Mouse (Mus musculus) thymus, adult 18-20 months (tissue): ENCODE results near the gene Mtor.

Source experiments
- DNase-seq, 2 experiments: peaks; one replicate each; pipeline ENCODE4 v3.0.0; 2022; ENCODE audit warnings: mixed read lengths in 2 of 2

Gene Mtor

DNA sequence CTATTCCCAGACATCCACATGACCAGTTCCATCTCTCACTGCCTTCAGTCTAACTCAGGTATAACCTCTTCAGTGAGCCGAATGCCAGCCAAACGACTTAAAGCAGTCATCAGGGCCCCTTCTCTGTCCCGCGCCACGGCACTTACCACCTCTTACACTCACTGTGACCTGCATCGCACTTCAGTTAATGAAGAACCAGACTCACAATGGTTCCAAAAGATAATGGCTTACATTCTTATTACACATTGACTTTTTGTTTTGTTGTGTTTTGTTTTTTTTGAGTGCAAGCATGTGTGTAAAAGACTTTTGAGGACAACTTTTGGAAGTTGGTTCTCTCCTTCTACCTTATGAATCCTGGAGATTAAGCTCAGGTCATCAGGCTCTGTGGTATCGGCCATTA lies 5.8 kb upstream of the Mtor start:
- DNase-seq: no peak

- DNase-seq: peak; percentile 53
These were observed 4.0 kb upstream of the Mtor start, which contains the start of gene Ubiad1 for GRCm38 (mm10) chr4:148444250-148444967. Gene Ubiad1, minus strand, starts transcription at chr4:148444771.

DNA sequence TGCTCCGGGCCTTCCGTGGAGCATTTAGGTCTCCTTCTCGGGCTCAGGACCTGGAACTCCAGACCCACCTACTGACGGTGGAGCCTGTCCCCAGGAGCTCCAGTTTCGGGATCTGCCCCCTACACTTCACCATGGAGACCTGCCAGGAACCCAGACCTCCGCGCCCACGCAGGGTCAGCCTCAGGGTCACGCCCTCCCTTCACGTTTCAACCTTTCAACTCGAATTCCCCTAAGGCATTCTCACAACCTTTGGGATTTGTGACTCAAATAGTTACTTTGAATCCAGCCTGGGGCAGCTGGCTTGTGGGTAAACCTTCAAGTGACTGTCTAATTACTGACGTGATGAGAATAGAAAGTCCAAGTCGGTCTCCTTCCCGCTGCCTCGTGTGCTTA lies 438 bp downstream of the Mtor start:
- peak in 1 of 2 experiments; percentile 41 for DNase-seq

GRCm38 (mm10) chr4:148453707-148454106 lies 5.3 kb downstream of the Mtor start:
- DNase-seq: no peak

- DNase-seq: no peak
These were observed 7.1 kb downstream of the Mtor start for GRCm38 (mm10) chr4:148455477-148456025.

GRCm38 (mm10) chr4:148460656-148461284 lies 12.4 kb downstream of the Mtor start:
- DNase-seq: no peak

GRCm38 (mm10) chr4:148461772-148462171 lies 13.4 kb downstream of the Mtor start:
- DNase-seq: no peak

- no peak for DNase-seq
These were observed 14.3 kb downstream of the Mtor start for GRCm38 (mm10) chr4:148462717-148463116.

DNA sequence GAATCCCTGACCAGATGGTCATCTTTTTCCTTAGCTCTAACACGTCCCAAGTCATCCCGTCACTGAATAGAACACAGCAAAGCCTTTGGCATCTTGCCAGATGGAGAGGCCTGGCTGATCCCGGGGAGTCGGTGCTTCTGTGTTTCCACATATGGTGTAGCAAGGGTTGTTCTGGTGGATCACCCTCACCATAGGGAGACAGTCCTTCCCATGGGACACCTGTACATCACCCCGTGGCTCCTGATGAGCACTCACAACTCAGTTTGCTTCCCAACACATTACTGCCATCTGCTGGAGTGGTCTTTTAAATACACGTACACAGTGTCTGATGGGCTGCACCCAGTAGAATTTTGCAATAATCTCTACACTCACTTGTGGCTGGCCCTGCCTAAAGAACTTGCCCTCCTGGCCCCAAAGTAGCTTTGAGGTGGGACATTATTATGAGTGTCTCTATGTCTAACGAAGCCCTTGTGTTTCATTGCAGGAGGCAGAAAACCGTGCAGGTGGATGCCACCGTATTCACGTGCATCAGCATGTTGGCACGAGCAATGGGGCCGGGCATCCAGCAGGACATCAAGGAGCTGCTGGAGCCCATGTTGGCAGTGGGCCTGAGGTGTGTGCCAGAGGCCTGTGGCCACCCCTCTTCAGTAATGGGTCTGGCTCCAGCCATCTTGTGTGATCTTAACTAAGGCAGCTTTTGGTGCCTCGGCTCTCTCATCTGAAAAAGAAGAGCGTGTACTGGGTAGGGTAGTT lies 15.0 kb downstream of the Mtor start:
- no peak for DNase-seq

GRCm38 (mm10) chr4:148464301-148464700 lies 15.9 kb downstream of the Mtor start:
- DNase-seq: no peak

- DNase-seq: peak in 1 of 2 experiments; percentile 9
These were observed 16.5 kb downstream of the Mtor start for GRCm38 (mm10) chr4:148464869-148465268.

DNA sequence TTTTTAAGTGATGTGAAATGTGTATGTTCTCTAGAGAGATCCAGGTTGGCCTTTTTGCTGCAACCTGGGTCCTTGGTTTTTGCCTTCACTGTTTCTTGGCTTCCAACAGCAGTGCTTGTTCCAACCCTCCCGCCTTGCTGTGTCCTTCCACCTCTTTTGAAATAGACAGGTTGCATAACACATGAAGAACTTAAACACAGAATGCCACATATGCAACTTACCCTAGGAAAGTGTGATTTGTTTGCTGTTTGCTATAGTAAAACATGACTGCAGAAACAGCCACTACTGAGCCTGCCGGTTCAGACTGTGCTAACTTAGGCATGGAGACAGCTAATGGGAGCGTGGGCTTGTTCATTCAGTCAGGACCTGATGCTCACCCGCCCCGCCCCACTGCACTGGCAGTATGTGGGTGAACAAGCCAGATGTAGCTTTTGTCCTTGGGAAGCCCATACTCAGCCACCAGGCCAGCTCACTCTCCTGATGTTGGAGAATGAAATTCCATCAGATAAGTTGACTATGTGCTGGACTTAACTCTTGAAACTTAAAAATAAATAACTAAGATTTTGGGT lies 18.2 kb downstream of the Mtor start:
- DNase-seq: no peak

DNA sequence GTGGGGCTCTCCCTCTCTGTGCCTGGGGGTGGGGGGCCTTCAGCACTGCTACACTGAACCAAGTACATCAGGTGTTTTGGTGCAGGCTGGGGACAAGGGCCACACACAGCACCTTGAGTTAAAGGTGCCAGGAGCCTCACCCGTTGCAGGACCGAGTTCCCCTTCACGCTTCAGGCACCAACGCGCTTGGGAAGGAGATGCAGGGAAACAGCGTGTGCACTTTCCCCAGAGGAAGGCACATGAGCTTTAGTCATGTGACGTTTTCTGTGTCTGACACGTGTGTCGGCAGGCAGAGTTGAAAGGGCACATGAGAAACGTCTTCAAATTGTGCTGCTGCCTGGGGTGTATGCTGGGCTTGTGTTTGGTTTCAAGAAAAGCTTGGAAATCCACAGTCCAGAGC lies 20.0 kb downstream of the Mtor start:
- no peak for DNase-seq

DNA sequence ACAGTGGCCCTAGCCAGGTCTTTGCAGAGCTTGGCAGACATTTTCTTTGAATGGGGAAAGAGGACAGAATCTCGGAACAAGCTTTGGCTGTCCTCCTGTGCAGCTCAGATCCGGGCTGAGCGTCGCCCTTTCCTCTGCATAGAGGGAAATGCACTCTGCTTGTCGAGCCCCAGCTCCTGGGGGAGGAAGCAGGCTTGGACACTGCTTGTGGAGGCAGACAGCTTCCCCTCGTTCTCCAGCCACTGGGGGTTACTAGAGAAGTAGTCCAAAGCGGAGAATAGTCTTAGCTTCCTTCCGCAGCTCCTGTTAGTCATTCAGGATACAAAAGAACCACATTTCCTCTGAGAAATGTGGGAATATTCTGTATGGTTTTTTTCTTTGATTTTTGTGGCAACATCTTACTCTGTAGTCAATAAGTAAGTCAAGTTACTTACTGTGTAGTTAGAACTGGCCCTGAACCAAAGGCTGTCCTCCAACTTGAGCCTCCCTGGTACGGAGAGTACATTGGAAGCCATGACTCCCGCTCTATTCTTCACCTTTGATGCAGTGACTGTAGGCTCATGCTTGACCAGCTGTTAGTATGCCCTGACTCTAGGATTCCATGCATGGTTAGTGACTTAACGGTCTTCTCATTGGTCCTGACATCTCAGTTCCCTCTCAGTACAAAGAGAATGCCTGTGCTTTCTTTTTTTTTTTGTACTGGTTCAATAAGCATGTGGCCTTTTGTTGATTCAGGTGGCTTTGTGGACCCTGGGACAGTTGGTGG lies 21.3 kb downstream of the Mtor start:
- DNase-seq: no peak

- no peak for DNase-seq
These were observed 23.0 kb downstream of the Mtor start for GRCm38 (mm10) chr4:148471363-148471806.

GRCm38 (mm10) chr4:148472436-148473174 lies 24.2 kb downstream of the Mtor start:
- DNase-seq: no peak

- DNase-seq: no peak
These were observed 25.1 kb downstream of the Mtor start for GRCm38 (mm10) chr4:148473496-148473895.

DNA sequence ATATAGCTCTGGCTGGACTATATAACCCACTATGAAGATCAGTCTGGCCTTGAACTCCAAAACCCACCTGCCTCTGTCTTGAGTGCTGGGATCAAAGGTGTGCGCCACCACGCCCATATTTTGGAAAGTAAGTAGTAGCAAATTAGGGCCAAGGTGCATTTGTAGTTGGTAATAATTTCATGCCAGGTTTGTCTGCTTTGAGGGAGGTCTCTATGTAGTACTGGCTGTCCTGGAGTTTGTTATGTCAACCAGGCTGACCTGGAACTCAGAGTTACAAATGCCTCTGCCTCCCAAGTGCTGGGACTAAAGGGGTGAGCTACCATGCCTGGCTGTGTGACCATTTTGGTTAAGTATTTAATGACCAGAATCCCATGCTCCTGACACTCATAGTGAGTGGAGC lies 31.8 kb downstream of the Mtor start:
- DNase-seq: no peak

DNA sequence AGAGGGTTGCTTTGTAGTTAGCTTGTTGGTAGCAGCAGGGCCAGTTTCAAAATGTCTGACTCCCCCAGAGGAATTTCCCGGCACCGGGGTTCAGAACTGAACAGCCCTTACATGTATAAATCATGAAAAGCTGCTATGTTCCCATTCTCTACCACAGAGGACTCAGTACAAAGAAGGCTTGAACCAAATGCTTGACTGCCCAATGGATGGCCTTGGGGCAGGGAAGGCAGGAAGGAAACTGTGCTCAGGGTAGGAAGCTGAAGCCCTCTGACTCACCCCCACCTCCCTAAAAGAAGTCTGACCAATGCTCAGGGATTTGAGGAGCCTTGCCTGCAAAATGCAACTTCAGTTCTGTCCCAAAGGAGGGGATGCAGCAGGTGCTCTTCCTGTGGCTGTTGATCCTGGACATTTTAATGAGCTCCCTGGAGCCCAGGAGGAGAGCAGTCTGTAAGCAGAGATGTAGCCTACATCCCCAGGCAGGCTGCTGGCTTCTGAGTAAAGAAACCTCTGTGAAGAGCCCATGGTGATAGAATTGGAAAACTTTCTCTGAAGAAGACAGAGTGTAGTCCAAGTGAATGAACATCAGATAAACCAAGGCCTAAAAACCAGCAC lies 33.3 kb downstream of the Mtor start:
- no peak for DNase-seq

DNA sequence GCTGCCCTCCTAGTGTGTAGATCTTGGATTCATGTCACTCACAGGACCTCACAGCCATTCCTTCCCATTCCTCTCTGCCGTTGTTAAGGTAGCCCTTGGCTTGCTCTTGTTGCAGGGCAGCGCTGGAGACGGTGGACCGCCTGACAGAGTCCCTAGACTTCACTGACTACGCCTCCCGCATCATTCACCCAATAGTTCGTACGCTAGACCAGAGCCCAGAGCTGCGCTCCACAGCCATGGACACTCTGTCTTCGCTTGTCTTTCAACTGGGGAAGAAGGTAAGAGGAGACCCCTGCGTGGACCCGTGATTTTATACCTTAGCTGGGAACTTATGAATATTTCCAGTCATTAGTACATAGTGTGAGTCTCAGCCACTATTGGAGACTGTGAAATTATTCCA lies 36.1 kb downstream of the Mtor start:
- no peak for DNase-seq

DNA sequence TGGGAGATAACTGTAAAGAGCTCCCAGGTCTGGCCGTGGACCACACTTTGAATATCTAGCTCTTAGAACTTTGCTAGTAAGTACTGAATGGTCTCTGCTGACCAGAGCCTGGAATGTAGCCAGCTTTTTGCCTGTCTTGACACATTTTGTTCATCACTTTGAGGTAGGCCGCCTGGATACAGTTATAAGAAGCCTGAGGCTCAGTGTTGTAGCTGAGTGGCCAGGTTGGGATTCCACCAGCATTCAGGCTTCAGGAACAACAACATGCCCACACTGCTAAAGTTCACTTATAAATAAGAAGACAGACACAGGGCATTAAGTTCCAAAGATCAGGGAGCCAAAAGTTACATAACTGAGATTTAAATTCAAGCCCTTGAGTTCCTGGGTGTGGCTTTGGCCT lies 39.4 kb downstream of the Mtor start:
- no peak for DNase-seq
